Mouse (Mus musculus) hindbrain, embryonic 14.5 days (tissue): ENCODE data around the gene Fgfr2. TPM values are rescaled to one million over a fixed set of nuclear protein-coding genes. Genes with fewer than 3 reads are reported as not detected.
"Not testable (repeated sequence)": the region's sequence is repeated elsewhere in the genome, so short reads cannot be mapped to it uniquely, and the experiment has no call there.

Experiments used
- ATAC-seq: fragments of 200-750 bp; cut with Nextera tagmentation; 2 replicates; pipeline ENCODE4 v1.8.0; 2017; ENCODE audit warnings: moderate number of reproducible peaks, mild to moderate bottlenecking, moderate TSS enrichment, moderate library complexity; ENCODE audit not compliant: low FRiP score
- DNase-seq: peaks from one replicate; pipeline ENCODE4 v3.0.0-alpha.2; 2015; ENCODE audit warnings: low spot score
- H3K27ac ChIP-seq: fragments of 300-500 bp; sonication (generic); 2 replicates; pipeline ENCODE4 v1.5.1; 2014; ENCODE audit warnings: mild to moderate bottlenecking, moderate library complexity
- H3K27me3 ChIP-seq: fragments of 300-500 bp; sonication (generic); 2 replicates; pipeline ENCODE4 v1.6.1; 2014; ENCODE audit warnings: mild to moderate bottlenecking, low read length, mixed read lengths; ENCODE audit not compliant: control insufficient read depth, insufficient read depth
- H3K36me3 ChIP-seq: fragments of 300-500 bp; sonication (generic); replicated peaks from 2 replicates; pipeline ENCODE4 v1.6.1; 2014; ENCODE audit not compliant: control insufficient read depth, insufficient read depth
- H3K4me1 ChIP-seq: fragments of 300-500 bp; sonication (generic); replicated peaks from 2 replicates; pipeline ENCODE4 v1.6.1; 2014; ENCODE audit warnings: antibody characterized with exemption, low read length, mixed read lengths; ENCODE audit not compliant: control insufficient read depth, insufficient read depth
- H3K4me2 ChIP-seq: fragments of 300-500 bp; sonication (generic); replicated peaks from 2 replicates; pipeline ENCODE4 v1.6.1; 2014; ENCODE audit warnings: mild to moderate bottlenecking, moderate library complexity
- H3K4me3 ChIP-seq: fragments of 300-500 bp; sonication (generic); replicated peaks from 2 replicates; pipeline ENCODE4 v1.5.1; 2014; ENCODE audit warnings: mild to moderate bottlenecking, low read length
- H3K9ac ChIP-seq: fragments of 300-500 bp; sonication (generic); 2 replicates; pipeline ENCODE4 v1.6.1; 2014
- H3K9me3 ChIP-seq: fragments of 300-500 bp; sonication (generic); 2 replicates; pipeline ENCODE4 v1.6.1; 2016; ENCODE audit warnings: low read length; ENCODE audit not compliant: control insufficient read depth
- WGBS: fragments of 180-500 bp; shearing (Covaris S2); extraction: QIAGEN DNeasy Blood & Tissue Kit; methylation state at CpG from one replicate; pipeline ENCODE4 v1.1.7; 2014; 5-methylcytosine and 5-hydroxymethylcytosine counted together
- polyA plus RNA-seq: library from polyadenylated mRNA; unstranded; fragments of >200 nt; fragmentation: Nextera tagmentation; extraction: Ambion mirVana; gene quantifications from 2 replicates; pipeline ENCODE4 v1.2.1, GENCODE M21; 2014

Fgfr2 gene
- polyA plus RNA-seq, 1 experiment from 2014 or later: 43.5 TPM

DNA sequence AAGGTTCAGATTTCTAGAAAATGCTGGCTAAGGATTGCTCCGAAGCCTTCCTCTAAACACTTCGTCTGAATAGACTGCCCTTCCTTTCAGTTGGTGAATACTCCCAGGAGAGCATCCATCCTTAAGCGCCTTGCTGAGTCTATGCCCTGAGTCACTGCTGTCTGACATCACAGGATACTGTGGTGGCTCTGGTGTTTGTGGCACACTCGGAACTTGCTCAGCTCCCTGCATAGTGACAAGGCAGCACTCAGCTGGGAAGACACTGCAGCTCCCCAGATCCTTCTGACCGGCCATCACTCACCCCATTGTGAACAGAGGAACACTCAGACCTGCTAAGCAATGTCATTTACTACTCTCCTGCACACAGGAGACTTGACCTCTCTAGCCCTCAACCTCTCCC, 675.6 kb downstream of the Fgfr2 start:
- H3K36me3 ChIP-seq: no peaks in the 10 kb centered on the region
- no peaks in the 10 kb centered on the region; the same call in 1 of the 2 replicates for H3K4me1 ChIP-seq
- no peaks in the 10 kb centered on the region; the same call in 1 of the 2 replicates for H3K9me3 ChIP-seq
- 75% methylated on average over 5 of the region's 5 CpGs for whole genome bisulfite sequencing
- no peak overlapping the region for H3K9ac ChIP-seq
- no peak overlapping the region for H3K27ac ChIP-seq
- ATAC-seq: no peak
- no peaks in the 10 kb centered on the region for H3K27me3 ChIP-seq
- no peak overlapping the region for H3K4me2 ChIP-seq
- DNase-seq: no peak
- H3K4me3 ChIP-seq: no peak overlapping the region

DNA sequence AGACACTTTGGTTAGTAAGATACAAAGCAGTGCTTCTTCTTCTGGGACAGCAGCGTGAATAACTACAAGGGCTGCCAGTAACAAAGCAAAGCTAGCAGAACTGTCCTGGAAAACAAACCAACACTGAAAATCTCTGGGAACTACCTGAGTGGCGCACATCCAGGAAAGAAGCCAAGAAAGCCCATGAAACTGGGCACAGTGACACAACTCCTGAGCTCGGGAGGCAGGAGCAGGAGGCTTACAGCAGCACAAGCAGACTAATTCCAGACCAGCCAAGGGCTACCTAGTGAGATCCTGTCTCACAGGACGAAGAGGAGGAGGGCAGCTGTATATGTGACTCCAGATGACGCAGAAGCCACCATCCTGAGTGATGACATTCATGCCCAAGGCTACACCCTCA, 676.3 kb downstream of the Fgfr2 start:
- 82% methylated on average over 5 of the region's 5 CpGs for WGBS
- no peak for ATAC-seq
- no peak overlapping the region for H3K27ac ChIP-seq

DNA sequence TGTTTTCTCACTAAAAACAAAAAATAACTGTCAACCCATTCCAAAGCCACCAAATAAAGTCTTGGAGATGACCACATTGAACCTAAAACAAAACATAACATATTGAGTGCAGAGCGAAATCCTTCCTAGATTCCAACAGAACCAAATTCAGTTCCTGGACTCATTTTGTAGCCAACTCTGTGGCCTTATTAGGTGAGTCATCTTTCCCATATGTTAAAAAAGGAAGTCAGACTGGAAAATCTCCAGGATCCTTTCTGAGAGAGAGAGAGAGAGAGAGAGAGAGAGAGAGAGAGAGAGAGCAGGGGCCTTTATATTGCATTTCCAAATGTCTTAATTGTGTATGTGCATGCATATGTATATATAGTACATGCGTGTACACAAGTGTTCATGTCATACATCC, 678.9 kb downstream of the Fgfr2 start:
- Histone ChIP-seq H3K4me2 (no peak overlapping the region), H3K9me3 (no peaks in the 10 kb centered on the region), H3K4me3 (no peak overlapping the region), H3K4me1 (no peaks in the 10 kb centered on the region; the same call in 1 of the 2 replicates), H3K9ac (no peak overlapping the region), H3K27ac (no peak overlapping the region), H3K36me3 (no peaks in the 10 kb centered on the region), H3K27me3 (no peaks in the 10 kb centered on the region)
- DNase-seq (no peak), ATAC-seq (no peak)
- 93% methylated on average over 2 of the region's 2 CpGs for WGBS

More for the DNA sequence above, 676.3 kb downstream of the Fgfr2 start:
- Histone ChIP-seq H3K9ac (no peak overlapping the region), H3K27me3 (no peaks in the 10 kb centered on the region), H3K36me3 (no peaks in the 10 kb centered on the region), H3K4me2 (no peak overlapping the region), H3K4me1 (no peaks in the 10 kb centered on the region; the same call in 1 of the 2 replicates), H3K4me3 (no peak overlapping the region), H3K9me3 (no peaks in the 10 kb centered on the region)
- DNase-seq: no peak

DNA sequence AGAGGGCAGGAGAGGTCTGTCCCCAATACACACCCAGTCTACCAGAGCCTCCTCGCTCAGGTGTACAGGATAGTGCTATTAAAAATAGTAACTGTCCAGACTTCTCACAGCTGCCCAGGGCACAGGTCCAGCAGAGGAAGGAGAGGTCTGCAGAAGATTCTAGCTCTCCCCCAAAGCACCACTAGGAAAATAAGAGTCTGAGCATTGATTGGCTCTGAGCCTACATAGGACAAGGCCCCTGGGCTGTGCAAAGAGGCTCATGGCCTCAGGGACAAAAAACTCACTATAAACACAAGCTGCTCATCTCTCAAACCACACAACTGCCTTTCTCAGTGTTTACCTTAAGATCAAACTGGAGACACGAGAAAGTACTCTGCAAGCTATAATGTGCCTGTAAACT, 679.4 kb downstream of the Fgfr2 start:
- ATAC-seq (no peak), DNase-seq (no peak)
- 85% methylated on average over 2 of the region's 2 CpGs for WGBS
- Histone ChIP-seq H3K36me3 (no peaks in the 10 kb centered on the region), H3K4me2 (no peak overlapping the region), H3K9me3 (no peaks in the 10 kb centered on the region), H3K27ac (no peak overlapping the region), H3K4me1 (no peaks in the 10 kb centered on the region; the same call in 1 of the 2 replicates), H3K27me3 (no peaks in the 10 kb centered on the region), H3K9ac (no peak overlapping the region), H3K4me3 (no peak overlapping the region)

DNA sequence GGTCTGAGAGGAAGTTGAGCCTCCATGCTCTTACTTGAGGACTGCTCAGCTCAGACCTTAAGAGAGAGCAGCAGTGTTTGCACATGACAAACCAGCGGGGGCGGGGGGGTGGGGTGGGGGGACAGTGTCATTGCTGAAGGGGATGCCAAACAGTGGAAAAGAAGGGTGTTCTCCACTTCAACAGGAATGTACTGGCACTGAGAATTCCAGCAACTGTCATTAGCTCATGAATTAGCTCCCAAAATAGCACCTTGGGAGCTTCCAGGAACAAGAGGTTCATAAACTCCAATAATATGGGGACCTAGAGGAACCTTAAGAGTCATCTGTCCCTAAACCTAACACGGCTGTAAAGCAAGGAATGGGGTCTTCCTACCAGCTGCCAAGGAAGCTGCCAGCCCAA, 680.0 kb downstream of the Fgfr2 start:
- no peak for ATAC-seq
- WGBS: 90% methylated on average over 3 of the region's 3 CpGs
- no peaks in the 10 kb centered on the region for H3K36me3 ChIP-seq

DNA sequence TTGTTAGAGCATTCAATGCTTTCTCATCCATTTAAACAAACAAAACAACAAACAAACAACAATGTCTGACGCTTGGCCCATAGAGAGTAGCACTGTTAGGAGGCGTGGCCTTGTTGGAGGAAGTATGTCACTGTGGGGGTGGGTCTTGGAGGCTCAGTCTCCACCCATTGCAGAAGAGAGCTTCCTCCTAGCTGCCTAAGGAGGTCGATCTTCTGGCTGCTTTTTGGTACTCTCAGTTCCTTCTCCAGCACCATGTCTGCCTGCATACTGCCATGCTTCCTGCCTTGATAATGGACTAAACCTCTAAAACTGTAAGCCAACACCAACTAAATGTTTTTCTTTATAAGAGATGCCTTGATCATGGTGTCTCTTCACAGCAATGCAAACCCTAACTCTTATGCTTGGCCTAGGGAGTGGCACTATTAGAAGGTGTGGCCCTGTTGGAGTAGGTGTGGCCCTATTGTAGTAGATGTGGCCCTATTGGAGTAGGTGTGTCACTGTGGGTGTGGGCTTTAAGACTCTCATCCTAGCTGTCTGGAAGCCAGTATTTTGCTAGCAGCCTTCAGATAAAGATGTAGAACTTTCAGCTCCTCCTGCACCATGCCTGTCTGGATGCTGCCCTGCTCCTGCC, 680.9 kb downstream of the Fgfr2 start:
- WGBS: 90% methylated on average over 3 of the region's 3 CpGs
- not testable (repeated sequence) for H3K4me2 ChIP-seq, H3K4me1 ChIP-seq, H3K9me3 ChIP-seq, ATAC-seq, H3K27me3 ChIP-seq, H3K27ac ChIP-seq, DNase-seq, H3K4me3 ChIP-seq, H3K36me3 ChIP-seq, H3K9ac ChIP-seq

More for the DNA sequence above, 680.0 kb downstream of the Fgfr2 start:
- no peaks in the 10 kb centered on the region for H3K9me3 ChIP-seq
- DNase-seq: no peak
- no peak overlapping the region for H3K27ac ChIP-seq
- H3K4me3 ChIP-seq: no peak overlapping the region
- H3K9ac ChIP-seq: no peak overlapping the region
- H3K4me2 ChIP-seq: no peak overlapping the region
- H3K27me3 ChIP-seq: no peaks in the 10 kb centered on the region
- H3K4me1 ChIP-seq: no peaks in the 10 kb centered on the region; the same call in 1 of the 2 replicates

DNA sequence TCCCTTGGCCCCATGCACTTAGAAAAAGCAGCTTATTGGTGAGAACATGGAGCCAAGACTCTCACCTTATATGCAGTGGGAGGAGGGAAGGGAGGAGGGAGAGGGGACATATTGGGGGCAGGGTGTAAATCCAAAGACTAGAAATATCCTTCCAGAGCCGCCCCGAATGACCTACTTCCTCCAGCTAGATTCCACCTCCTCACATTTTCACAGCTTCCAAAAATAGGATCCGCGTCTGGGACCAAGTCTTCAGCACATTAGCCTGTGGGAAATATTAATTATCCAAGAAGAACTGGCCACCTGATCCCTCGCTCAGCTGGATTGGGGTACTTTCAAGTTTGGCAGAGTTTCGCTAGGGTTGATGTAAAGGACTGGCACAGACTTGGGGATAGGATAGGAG, 683.2 kb downstream of the Fgfr2 start:
- Histone ChIP-seq H3K4me1 (no peaks in the 10 kb centered on the region; the same call in 1 of the 2 replicates), H3K9ac (no peak overlapping the region), H3K27ac (no peak overlapping the region), H3K9me3 (no peaks in the 10 kb centered on the region), H3K27me3 (no peaks in the 10 kb centered on the region), H3K4me2 (no peak overlapping the region), H3K4me3 (no peak overlapping the region), H3K36me3 (no peaks in the 10 kb centered on the region)
- WGBS: 74% methylated on average over 6 of the region's 6 CpGs
- DNase-seq: no peak
- ATAC-seq: no peak

DNA sequence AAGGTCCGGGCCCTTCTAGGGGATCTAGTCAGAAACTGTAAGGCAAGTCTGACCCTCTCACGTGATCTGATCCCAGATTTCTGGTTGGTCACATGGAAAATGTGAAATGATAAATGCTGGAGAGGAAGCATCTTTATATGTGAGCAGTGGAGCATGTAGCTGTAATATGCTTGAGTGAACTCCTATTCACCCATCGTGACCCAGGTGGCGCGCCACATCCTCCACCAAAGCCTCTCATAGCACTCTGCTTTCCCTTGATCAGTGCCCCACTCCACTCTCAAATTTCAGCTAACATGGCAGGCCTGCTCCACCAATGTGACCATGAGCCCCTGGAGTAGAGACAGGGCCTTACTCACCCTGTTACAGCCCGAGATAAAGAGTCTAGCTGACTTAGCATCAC, 685.1 kb downstream of the Fgfr2 start:
- Histone ChIP-seq H3K4me3 (no peak overlapping the region), H3K9me3 (no peaks in the 10 kb centered on the region), H3K4me1 (no peaks in the 10 kb centered on the region), H3K36me3 (no peaks in the 10 kb centered on the region), H3K9ac (no peak overlapping the region), H3K4me2 (no peak overlapping the region), H3K27me3 (no peaks in the 10 kb centered on the region), H3K27ac (no peak overlapping the region)
- DNase-seq (no peak), ATAC-seq (no peak)
- WGBS: 50% methylated on average over 6 of the region's 6 CpGs

DNA sequence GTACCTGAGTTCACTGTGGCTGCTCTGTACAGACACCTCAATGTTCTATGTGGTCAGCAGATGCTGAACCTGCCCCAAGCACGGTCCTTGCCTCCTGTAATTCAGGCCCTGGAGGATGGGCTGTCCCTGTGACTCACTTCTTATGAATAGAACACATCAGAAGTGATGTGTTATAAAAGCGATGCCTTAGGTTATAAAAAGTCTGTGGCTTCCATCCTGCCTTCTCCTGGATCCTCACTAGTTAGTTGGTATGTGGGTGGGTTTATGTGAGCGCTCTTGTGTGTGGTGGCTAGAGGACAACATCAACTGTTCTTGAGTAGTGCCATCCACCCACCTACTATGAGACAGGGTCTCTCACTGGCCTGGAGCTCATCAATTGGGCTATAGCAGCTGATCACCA, 685.7 kb downstream of the Fgfr2 start:
- Histone ChIP-seq H3K36me3 (no peaks in the 10 kb centered on the region), H3K4me2 (no peak overlapping the region), H3K4me3 (no peak overlapping the region), H3K9me3 (no peaks in the 10 kb centered on the region), H3K27me3 (no peaks in the 10 kb centered on the region), H3K4me1 (no peaks in the 10 kb centered on the region), H3K9ac (no peak overlapping the region), H3K27ac (no peak overlapping the region)
- ATAC-seq: no peak
- DNase-seq: no peak
- 96% methylated on average over 3 of the region's 3 CpGs for WGBS
